Mouse (Mus musculus) B cell, adult 2 months (primary cell): Measurements from ENCODE around the gene Glp1r.

Source experiments
- DNase-seq, 2 experiments: peaks; one replicate each; pipeline ENCODE4 v3.0.0; 2022

Gene Glp1r

GRCm38 (mm10) chr17:30901627-30902026 is at the start of gene Glp1r:
TSS of gene Glp1r (plus strand) at chr17:30901817.
- no peak for DNase-seq

GRCm38 (mm10) chr17:30852345-30852744 is 49.3 kb upstream of the Glp1r start:
- DNase-seq = no peak

GRCm38 (mm10) chr17:30857347-30857746 is 44.3 kb upstream of the Glp1r start:
- no peak for DNase-seq

GRCm38 (mm10) chr17:30858586-30859259 is 42.9 kb upstream of the Glp1r start:
- DNase-seq = no peak

- DNase-seq = no peak
Measured at GRCm38 (mm10) chr17:30859989-30860585, 41.5 kb upstream of the Glp1r start.

GRCm38 (mm10) chr17:30860606-30861005 is 41.0 kb upstream of the Glp1r start:
- DNase-seq = no peak

GRCm38 (mm10) chr17:30866281-30866680 is 35.3 kb upstream of the Glp1r start:
- no peak for DNase-seq

GRCm38 (mm10) chr17:30866966-30867365 is 34.7 kb upstream of the Glp1r start:
- no peak for DNase-seq

- DNase-seq = no peak
Measured at GRCm38 (mm10) chr17:30871040-30871439, 30.6 kb upstream of the Glp1r start.

GRCm38 (mm10) chr17:30874276-30874675 is 27.3 kb upstream of the Glp1r start:
- peak; percentile 58 to 60 for DNase-seq

- no peak for DNase-seq
Measured at GRCm38 (mm10) chr17:30877456-30877855, 24.2 kb upstream of the Glp1r start.

GRCm38 (mm10) chr17:30878626-30879025 is 23.0 kb upstream of the Glp1r start:
- no peak for DNase-seq

GRCm38 (mm10) chr17:30880391-30880790 is 21.2 kb upstream of the Glp1r start:
- DNase-seq = no peak

GRCm38 (mm10) chr17:30881001-30881400 is 20.6 kb upstream of the Glp1r start:
- DNase-seq = no peak

GRCm38 (mm10) chr17:30882206-30882605 is 19.4 kb upstream of the Glp1r start:
- no peak for DNase-seq

- no peak for DNase-seq
Measured at GRCm38 (mm10) chr17:30883534-30883933, 18.1 kb upstream of the Glp1r start.

- no peak for DNase-seq
Measured at GRCm38 (mm10) chr17:30892086-30892485, 9.5 kb upstream of the Glp1r start.

GRCm38 (mm10) chr17:30892730-30893129 is 8.9 kb upstream of the Glp1r start:
- DNase-seq = no peak

- no peak for DNase-seq
Measured at GRCm38 (mm10) chr17:30897075-30897474, 4.5 kb upstream of the Glp1r start.

- DNase-seq = no peak
Measured at GRCm38 (mm10) chr17:30904096-30904495, 2.5 kb downstream of the Glp1r start.

GRCm38 (mm10) chr17:30907577-30907976 is 6.0 kb downstream of the Glp1r start:
- no peak for DNase-seq

GRCm38 (mm10) chr17:30910866-30911731 is 9.5 kb downstream of the Glp1r start:
- no peak for DNase-seq

- no peak for DNase-seq
Measured at GRCm38 (mm10) chr17:30911732-30912088, 10.1 kb downstream of the Glp1r start.

GRCm38 (mm10) chr17:30912536-30912935 is 10.9 kb downstream of the Glp1r start:
- DNase-seq = no peak
